Mouse (Mus musculus): ENCODE measurements around the gene Cracr2b. TPM values are rescaled to one million over a fixed set of nuclear protein-coding genes. Genes with fewer than 3 reads are reported as not detected.

Cracr2b gene
- 0.66 TPM for polyA plus RNA-seq (2017; shearing (Covaris generic))

DNA sequence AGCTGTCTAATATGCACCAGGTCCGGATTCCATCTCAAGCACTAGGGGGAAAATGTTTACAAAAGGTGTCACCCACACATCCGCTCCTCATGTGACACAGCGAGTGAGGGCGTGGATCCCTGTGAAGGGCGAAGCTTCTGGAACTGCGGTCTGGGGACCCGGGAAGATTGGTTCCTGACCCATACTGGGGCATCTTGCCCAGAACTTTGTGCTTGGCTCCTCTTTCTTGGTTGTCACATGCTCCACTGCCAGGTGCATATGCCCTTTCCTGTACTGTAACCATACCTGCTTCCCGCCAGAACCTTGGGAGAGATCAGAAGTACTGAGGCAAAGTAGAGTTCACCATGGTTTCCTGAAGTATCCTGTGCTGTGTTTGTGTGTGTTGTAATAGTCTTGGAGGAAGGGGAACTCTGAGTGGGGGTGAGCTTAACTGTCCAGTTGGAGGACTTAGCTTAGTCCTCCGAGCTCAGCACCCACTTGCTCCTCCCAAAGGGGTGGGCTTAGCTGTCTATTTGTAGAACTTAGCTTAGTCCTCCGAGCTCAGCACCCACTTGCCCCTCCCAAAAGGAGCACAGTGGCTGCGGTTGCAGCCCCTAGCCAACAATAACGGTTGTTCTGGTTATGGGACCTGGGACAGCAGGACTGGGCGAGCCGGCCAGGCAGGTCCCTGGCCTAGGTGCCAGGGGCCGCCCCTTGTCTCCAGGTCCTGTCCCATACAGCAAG lies at the start of gene Cracr2b:
TSS of gene Cracr2b (plus strand) at position 704 of the 723 bp plus-strand sequence.

DNA sequence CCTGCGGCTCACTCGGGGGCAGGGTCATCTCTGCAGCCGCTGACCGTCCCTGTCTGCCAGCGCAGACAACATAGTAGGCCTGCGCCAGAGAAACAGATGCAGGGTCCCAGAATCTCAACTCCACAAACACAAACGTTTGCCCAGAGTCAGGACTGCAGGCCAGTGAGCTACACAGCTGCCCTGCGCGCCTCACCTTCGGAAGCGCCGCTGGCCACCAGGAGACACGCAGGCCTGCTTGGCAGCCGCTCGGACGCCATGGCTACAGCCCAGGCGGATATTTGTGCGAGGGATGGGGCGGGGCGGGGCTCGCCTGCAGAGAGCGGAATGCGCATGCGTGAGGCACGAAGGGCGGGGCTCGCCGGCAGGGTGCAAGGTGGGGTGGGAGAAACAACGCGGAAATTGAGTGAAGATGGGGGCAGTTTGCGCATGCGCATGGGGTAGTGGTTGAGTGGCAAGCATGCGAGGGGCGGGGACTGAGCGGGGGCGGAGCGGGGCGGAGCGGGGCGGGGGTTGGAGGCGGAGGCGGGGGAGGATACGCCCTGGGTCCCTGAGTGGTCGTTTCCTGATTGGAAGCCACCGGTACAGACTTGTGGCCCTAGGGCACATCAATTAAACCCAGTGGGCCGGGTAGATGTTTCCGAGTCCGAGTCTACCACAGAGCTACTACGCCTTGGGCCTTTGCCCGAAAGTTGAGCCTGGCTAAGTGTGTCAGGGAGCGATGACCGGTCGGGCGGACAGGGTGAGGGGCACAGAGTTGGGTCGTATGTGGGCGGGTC lies 46.9 kb upstream of the Cracr2b start, which contains the start of gene Gatd1:
TSS of gene Gatd1 (minus strand) at position 328 of the 776 bp plus-strand sequence.

DNA sequence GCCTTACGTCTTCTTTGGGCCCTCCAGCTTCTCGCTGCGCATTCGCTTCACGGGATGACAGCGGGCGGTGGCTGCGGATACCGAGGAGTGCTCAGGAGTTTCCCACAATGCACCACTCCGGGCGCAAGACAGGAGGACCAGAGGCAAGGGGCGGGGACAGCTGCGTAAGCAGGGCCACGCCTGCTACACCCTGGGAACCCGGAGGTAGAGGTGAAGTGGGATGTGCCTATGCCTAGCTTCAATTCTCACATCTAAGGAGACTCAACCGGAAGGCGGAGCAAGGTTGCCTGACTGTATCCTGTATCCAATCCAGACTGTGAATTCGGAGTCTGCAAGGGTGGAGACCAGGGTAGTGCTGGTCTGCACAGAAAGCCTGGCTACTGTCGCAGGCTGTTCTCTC lies 31.6 kb upstream of the Cracr2b start, which contains the start of gene Cend1:
TSS of gene Cend1 (minus strand) at position 182 of the 400 bp plus-strand sequence.

DNA sequence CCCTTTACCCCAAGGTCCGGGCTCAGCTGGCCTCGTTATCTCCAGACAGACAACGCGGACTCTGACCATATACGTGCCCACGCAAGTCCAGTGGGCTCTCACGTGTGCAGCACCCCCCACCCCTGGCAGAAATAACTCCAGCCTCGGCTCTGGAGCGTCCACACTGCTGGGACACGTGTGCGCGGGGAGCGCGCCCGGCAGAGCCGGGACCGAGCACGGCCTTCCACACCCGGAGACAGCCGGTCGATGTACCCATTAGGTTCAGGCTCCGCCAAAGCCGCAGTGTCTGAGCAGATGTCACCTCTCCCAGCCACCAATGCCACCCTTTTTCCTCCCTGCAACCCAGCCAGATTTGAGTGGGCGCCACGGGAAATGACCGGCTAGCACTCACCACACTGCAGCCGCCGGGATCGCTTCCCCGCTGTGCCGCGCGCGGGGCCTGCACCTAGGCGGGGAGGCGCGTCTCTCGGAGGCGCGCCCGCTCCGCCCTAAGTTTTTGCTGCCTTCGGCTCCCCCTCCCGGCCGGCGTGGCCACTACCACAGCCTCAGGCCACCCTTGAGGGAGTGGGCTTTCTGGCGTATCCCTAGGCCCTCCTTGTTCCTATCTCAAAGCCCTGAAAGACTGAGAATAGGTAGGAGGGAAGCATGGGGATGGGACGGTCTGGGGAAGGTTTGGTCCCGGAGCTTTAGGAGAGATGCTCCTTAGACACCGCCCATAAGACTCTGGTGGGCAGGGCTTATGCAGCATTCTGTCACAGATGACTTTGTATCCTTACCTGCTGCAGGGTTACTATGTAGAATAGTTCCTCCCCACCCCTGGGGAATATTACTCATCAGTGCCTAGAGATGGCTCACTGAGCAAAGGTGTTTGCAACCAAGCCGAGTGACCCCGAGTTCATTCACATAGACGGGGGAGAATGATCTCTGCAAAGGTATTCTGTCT lies 23.4 kb upstream of the Cracr2b start, which contains the start of gene Slc25a22:
TSS of gene Slc25a22 (minus strand) at position 715 of the 943 bp plus-strand sequence.

GRCm38 (mm10) chr7:141443828-141444237 lies 17.1 kb upstream of the Cracr2b start, which contains the start of gene Pidd1:
Gene Pidd1, minus strand, starts transcription at chr7:141444025.

GRCm38 (mm10) chr7:141447110-141447991 lies 13.5 kb upstream of the Cracr2b start, which contains the start of gene Rplp2:
Gene Rplp2, plus strand, starts transcription at chr7:141447370.

DNA sequence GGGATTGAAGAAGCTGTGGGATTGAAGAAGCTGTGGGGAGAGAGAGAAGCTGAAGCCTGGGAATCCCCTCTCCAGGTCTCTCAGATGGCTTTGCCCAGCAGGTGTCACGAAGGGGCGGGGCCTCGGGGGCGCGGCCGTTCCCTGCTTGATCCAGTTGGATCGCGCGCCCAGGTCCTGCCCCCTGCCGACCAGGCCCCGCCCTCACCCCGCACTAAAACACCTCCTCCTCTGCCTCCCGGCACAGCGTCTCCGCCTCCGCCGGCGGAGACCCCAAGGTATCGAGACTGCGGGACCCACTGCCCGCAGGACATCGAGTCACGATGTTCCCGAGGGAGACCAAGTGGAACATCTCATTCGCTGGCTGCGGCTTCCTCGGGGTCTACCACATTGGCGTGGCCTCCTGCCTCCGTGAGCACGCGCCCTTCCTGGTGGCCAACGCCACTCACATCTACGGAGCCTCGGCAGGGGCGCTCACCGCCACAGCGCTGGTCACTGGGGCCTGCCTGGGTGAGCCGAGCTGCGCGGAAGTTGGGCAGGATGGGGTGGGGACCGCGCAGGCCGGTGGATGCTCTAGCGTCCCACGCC lies 5.8 kb upstream of the Cracr2b start, which contains the start of gene Pnpla2:
TSS of gene Pnpla2 (plus strand) at position 232 of the 585 bp plus-strand sequence.

GRCm38 (mm10) chr7:141467230-141468030 lies 6.5 kb downstream of the Cracr2b start, which contains the start of gene Cd151:
Gene Cd151, plus strand, starts transcription at chr7:141467392.

DNA sequence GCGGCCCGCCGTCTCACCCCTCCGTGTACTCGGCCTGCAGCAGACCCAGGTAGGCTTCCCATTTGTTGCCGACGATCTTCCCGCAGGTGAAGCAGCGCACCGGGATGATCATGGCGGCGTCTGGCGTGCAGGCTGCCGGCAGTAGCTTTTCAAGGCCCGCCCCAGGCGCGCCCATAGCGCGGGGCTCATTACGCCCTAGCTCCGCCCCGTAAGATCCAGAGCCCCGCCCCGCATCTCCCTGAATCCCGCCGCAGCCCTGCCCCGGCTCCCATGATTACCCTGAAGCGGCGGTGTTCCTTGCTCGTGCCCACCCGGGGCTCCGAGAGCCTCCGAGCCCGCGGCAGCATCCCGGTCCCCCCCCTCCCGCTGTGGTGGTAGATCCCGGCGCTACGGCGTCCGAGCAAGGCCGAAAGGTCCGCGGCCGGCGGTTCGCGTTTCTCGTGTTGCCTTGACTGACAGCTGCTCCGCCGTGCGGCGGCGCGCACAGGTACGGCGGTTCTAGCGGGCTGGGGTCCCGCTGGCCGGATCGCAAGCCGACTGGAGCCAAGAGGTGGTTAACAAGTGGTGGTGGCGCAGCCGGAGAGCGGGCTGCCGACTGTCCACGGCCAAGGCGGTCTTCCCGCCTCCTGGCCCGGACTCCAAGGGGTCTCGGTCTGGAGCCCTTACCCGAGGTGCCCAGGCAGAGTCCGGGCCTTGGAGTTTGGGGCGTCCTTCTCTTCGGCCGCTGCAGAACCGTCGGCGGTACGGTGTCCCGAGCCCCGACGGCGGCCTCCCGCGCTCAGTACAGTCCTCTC lies 14.3 kb downstream of the Cracr2b start, which contains the start of the genes Polr2l and Tspan4:
TSS of gene Polr2l (minus strand) at position 122 of the 794 bp plus-strand sequence.
TSS of gene Tspan4 (plus strand) at position 230 of the 794 bp plus-strand sequence.

Other genes starting within 250 kb of the Cracr2b start
- 12.7 TPM for gene Lmntd2, start 247.0 kb upstream of the Cracr2b start, polyA plus RNA-seq (2017; shearing (Covaris generic))
- gene Rassf7, start 245.2 kb upstream of the Cracr2b start, polyA plus RNA-seq (2017; shearing (Covaris generic)) = 7.9 TPM
- 81.8 TPM for gene Phrf1, start 232.3 kb upstream of the Cracr2b start, polyA plus RNA-seq (2017; shearing (Covaris generic))
- gene Irf7, start 194.6 kb upstream of the Cracr2b start, polyA plus RNA-seq (2017; shearing (Covaris generic)) = 210 TPM
- gene Cdhr5, start 184.3 kb upstream of the Cracr2b start, polyA plus RNA-seq (2017; shearing (Covaris generic)) = not detected
- gene Sct, start 182.0 kb upstream of the Cracr2b start, polyA plus RNA-seq (2017; shearing (Covaris generic)) = not detected
- not detected for gene Drd4, start 169.1 kb upstream of the Cracr2b start, polyA plus RNA-seq (2017; shearing (Covaris generic))
- 52.5 TPM for gene Deaf1, start 133.4 kb upstream of the Cracr2b start, polyA plus RNA-seq (2017; shearing (Covaris generic))
- 21.2 TPM for gene Tmem80, start 133.4 kb upstream of the Cracr2b start, polyA plus RNA-seq (2017; shearing (Covaris generic))
- gene Eps8l2, start 122.2 kb upstream of the Cracr2b start, polyA plus RNA-seq (2017; shearing (Covaris generic)) = not detected
- gene Taldo1, start 68.9 kb upstream of the Cracr2b start, polyA plus RNA-seq (2017; shearing (Covaris generic)) = 199 TPM
- gene Gatd1, start 47.0 kb upstream of the Cracr2b start, polyA plus RNA-seq (2017; shearing (Covaris generic)) = 24.6 TPM
- gene Cend1, start 31.6 kb upstream of the Cracr2b start, polyA plus RNA-seq (2017; shearing (Covaris generic)) = not detected
- 50.9 TPM for gene Slc25a22, start 23.2 kb upstream of the Cracr2b start, polyA plus RNA-seq (2017; shearing (Covaris generic))
- gene Pidd1, start 17.1 kb upstream of the Cracr2b start, polyA plus RNA-seq (2017; shearing (Covaris generic)) = 3.6 TPM
- 1,923 TPM for gene Rplp2, start 13.7 kb upstream of the Cracr2b start, polyA plus RNA-seq (2017; shearing (Covaris generic))
- 131 TPM for gene Pnpla2, start 5.9 kb upstream of the Cracr2b start, polyA plus RNA-seq (2017; shearing (Covaris generic))
- 2.5 TPM for gene Cd151, start 6.3 kb downstream of the Cracr2b start, polyA plus RNA-seq (2017; shearing (Covaris generic))
- 21.1 TPM for gene Polr2l, start 14.0 kb downstream of the Cracr2b start, polyA plus RNA-seq (2017; shearing (Covaris generic))
- gene Tspan4, start 14.1 kb downstream of the Cracr2b start, polyA plus RNA-seq (2017; shearing (Covaris generic)) = 0.44 TPM
- 11.3 TPM for gene Chid1, start 78.8 kb downstream of the Cracr2b start, polyA plus RNA-seq (2017; shearing (Covaris generic))
- gene Ap2a2, start 101.1 kb downstream of the Cracr2b start, polyA plus RNA-seq (2017; shearing (Covaris generic)) = 47.9 TPM
- 0.27 TPM for gene Muc6, start 194.2 kb downstream of the Cracr2b start, polyA plus RNA-seq (2017; shearing (Covaris generic))
- not detected for gene Muc2, start 229.2 kb downstream of the Cracr2b start, polyA plus RNA-seq (2017; shearing (Covaris generic))

Data from effector memory CD4-positive, alpha-beta T cell, adult 5 months (primary cell).